Mouse (Mus musculus) spleen, adult 2 months (tissue): ENCODE results near the gene 4930544D05Rik.
A peak's percentile ranks its signal among the peaks of the same experiment; 100 is the strongest.

ENCODE experiments used
- CTCF ChIP-seq: fragments of 200-500 bp; IDR thresholded peaks from 2 replicates; pipeline ENCODE4 v1.5.1; 2011; ENCODE audit warnings: mild to moderate bottlenecking, inconsistent platforms; ENCODE audit not compliant: insufficient read depth, insufficient read length, insufficient replicate concordance; ENCODE audit errors: extremely low read depth
- POLR2A ChIP-seq: fragments of 200-500 bp; IDR thresholded peaks from 2 replicates; pipeline ENCODE4 v1.6.1; 2011; ENCODE audit warnings: low read depth, low read length, inconsistent platforms

DNA sequence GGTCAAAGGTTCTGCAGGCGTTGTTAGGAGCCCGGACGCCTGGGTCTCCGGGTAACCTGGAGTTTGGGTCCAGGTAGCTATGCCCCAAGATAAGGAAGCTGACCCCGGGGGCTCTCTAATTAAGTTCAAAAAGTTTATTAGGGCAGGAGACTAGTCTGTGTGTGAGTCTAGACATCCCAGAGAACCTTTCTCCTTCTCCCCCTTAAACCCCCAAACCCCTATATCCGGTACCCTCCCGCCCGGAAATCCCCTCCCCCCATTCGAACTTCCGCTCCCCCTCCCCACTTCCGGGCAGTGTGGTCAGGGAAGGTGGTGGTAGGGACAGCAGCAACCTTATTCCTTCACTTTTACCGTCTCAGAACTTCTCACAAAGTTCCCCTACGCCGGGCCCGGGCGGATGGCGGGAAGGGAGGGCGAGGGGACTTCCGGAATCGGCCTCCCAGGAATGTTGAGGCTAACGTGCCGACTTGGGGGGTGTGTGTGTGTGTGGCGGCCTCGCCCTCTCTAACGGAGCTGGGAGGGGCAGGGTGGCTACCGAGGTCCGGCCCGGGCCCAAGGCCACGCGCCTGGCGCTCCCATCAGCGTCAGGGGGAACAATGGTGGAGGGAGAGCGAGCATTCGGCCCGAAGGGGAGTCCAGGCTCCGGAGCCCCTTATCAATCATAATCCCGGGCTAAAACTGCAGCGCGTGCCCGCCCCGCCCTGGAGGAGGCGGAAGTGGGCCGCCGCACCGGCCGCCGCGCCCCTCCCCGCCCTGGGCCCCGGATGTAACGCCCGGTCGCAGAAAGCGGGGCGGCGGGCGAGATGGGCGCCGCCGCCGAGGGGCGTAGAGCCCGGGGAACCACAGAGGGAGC, 37.9 kb downstream of the 4930544D05Rik start:
- TF ChIP-seq CTCF, result 0 out of 2 replicates have a peak, but pooled peaks have one; percentile 1
- TF ChIP-seq POLR2A, result peak; percentile 80
